Mouse (Mus musculus) cerebellum, postnatal 4 days (tissue): ENCODE data around the gene Dync1i1.

Source experiments
- DNase-seq, 2 experiments: peaks; one replicate each; pipeline ENCODE4 v3.0.0; 2022; ENCODE audit warnings: low spot score in 2 of 2, mixed read lengths in 1 of 2

The Dync1i1 gene

DNA sequence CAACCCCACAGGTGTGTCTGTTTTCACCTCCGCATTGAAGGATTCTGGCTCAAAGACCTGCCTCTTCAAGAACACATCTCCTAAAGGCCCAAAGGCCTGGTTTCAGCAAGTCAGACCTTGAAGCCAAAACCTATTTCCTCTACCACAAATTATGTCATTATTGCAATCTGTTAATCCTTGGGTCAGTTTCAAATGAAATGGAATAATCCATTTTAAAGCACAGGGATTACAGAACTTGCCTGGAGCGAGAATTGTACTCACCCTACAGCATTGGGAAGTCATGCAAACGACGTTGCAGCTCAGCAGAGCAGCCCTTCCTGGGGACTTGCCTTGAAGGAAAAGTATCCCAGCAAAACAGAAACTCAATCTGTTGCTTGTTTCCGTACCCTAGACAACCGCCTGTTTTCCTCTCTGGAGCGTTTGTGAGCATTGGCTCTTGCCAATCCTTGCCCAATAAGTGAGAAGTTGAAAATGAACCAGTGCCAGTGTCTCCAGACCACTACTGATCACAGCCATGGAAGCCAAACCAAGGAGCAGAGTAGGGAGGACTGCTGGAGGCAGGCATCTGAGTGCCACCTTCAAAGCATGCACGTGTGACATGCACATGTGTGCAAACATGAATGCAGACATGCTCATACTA lies 241.5 kb downstream of the Dync1i1 start:
- DNase-seq: no peak

- no peak for DNase-seq
Measured at GRCm38 (mm10) chr6:5967545-5967944, 242.1 kb downstream of the Dync1i1 start.

- no peak for DNase-seq
Measured at GRCm38 (mm10) chr6:5969613-5970012, 244.2 kb downstream of the Dync1i1 start.

GRCm38 (mm10) chr6:5976241-5976640 lies 250.8 kb downstream of the Dync1i1 start:
- DNase-seq: no peak

DNA sequence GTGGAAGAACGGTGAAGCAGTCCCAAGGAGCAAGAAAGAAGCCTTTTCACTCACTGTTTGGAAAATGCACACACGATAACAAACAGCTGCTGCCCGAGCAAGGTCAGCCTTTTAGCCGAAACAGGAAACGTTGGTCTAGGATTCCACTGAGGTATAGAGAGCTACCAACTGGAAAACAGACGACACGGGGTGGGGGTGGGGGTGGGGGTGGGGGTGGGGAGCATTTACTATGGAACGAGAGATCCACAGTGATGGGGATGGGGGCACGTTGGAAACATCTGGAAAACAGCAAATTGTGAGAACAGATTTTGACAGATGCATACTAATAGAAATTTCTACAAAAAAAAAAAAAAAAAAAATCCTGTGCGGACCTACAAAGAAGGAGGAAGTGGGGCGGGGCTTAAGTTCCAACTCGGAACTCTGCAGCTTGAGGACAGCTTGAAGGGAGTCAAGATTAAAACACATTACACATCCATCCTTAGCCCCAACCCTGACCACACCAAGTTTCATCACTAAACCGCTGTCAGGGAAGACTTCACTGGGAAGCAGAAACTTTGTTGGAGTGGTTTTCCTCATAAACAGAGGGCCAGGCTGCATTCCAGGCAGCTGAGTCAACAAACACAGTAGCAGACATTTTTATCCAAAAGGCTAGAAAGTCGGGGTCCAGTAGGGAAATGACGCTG lies 251.9 kb downstream of the Dync1i1 start:
- no peak for DNase-seq

GRCm38 (mm10) chr6:5991243-5991642 lies 265.8 kb downstream of the Dync1i1 start:
- DNase-seq: no peak

DNA sequence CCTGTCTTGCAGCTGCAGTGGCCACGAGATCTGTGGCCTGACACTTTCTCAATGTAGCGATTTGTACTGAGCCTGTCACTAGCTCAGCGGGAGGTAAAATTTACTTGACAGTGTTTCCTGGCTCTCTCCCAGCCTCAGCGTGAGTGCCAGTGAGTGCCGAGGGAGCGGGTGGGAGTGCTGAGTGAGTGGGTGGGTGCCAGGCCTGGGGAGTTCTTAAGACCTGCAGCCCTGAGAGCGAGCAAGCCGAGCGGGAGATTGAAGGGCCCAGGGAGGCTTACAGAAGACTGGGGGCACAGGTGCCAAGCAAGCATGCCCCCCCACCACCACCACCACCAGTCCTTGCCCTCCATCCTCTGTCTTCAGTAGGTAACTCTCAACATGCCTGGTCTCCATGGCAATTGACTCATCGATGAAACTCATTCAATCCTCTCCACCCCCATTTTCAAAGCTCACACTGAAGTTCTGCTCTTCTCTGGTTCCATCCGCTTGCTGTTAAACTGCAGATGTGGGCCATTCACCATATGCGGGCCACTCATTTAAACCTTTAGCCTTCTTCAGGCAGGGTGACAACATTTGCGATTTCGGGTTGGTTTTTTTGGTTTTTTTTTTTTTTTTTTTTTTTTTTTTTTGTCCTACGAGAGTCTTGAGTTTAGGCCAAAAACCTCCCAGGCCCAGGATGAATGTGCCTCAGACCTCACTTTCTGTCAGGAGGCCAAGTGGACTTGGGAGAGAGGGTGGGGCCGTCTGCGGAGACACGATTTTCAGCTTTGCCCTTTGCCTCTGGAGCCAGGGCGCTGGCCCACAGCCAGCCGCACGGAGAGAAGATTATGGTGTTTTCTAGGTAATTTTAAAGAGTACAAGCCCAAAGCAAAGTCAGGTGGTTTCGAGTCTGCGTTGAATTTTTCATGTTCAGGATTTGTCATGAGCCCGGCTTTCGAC lies 266.6 kb downstream of the Dync1i1 start:
- DNase-seq: peak in 1 of 2 experiments; percentile 44

DNA sequence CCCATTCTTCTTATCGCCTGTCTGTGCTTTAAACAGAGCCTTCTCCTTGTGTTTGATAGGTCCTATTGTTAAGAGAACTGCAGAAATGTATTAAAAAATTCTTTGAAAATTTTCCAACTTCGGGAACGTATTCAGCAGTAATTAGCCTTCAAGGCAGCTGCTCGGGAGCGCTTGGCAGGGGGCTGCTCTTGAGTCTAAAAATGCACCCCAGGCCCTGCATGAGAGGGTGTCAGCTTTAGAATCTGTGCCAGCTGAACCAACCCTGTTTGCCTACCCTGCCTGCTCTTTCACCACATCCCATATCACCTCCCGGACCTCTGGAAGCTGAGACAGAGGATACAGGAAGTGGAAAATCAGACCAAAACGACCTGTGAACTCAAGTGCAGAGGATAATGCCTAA lies 267.6 kb downstream of the Dync1i1 start:
- no peak for DNase-seq

GRCm38 (mm10) chr6:5997535-5997934 lies 272.1 kb downstream of the Dync1i1 start:
- DNase-seq: no peak

DNA sequence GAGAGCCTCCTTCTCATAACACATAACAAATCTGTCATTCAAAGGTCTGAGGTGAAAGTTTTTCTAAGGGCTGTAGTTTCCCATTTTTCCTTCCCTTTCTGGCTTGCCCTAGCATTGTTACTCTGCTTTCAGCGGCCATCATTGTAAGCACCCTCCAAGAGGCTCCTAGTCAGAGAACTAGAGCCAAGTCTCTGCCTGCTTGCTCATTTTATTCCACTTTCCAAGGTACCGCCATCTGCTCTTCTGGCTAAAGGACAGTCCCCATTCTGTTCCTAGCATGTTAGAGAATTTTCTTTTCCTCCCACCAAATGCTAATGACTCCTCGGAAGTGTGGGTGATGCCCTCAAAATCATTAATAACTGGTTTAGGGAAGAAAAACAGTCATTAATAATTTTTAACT lies 276.6 kb downstream of the Dync1i1 start:
- DNase-seq: no peak

GRCm38 (mm10) chr6:6004756-6005485 lies 279.5 kb downstream of the Dync1i1 start:
- no peak for DNase-seq

GRCm38 (mm10) chr6:6005762-6006431 lies 280.5 kb downstream of the Dync1i1 start:
- DNase-seq: peak; percentile 62 to 85

DNA sequence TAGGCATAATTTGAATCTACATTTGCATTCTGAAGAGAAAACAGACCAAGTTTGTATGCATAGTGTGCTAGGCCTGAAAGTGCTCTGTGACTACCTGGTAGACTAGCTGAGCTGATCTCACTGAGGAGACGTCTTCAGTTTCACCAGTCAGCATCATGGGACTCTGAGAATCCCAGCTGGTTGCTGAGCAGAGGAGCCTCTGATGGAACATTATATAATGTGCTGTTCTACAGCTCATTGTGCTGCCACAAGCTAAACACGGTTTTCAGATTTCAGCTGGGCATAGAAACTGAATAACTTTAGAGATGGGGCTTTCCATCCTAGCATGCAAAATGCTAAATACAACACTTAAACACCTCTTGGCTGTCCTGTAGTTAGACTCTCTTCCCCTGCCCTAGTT lies 285.9 kb downstream of the Dync1i1 start:
- no peak for DNase-seq

DNA sequence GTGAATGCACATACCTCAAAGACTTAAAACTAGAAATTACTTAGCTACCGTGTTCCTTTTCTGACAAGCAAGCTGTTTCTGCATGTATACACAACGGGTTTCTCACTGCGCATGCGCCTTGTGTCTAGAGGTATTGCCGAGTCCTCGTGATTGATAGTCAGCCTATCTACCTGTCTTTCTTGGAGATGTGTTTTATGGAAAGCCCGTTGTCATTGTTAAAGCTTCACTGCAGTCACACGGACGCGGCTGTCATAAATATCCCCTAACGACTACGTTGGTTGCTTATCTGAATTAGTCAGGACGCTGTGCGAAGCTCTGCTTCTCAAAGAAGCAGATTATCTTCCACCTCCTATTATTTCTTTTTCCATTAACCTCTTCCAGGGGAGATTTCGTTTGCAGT lies 290.2 kb downstream of the Dync1i1 start:
- no peak for DNase-seq

DNA sequence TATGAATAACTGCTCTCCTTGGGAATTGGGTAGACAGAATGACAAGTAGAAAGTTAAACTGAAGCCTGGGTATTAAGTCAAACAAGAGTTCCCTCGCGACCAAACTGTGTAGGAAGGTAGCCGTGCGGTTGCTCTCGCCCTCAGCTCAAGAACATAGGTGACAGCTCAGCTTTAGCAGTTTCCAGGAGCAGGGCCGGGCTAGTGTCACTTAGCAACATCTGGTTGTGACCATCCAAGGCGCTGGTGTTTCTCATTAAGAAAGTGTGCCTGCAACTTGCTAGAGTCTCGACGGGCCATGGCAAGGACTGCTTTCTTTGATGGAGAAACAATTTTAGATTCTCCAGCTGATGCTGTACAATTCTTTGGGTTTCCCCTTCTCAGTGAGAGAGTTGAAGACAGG lies 291.5 kb downstream of the Dync1i1 start:
- no peak for DNase-seq

DNA sequence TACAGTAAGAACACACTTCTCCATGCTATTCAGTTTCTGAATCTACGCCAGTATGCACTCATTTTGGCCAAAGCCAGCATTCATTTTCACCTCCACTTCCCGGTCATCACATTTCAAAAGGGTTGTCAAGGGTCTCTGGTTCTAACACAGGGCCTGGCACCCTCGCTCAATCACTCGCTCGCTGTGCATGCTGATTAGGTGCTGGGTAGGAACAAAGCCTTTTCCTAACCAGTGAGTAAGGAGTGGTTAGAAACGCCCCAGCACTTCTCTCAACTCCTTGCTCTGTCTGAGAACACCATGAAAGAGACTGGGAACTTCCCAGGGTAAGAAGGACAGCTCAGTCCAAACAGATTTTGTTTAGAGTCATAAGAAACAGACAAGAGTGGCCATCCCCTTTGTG lies 298.5 kb downstream of the Dync1i1 start:
- no peak for DNase-seq

GRCm38 (mm10) chr6:6027664-6028063 lies 302.2 kb downstream of the Dync1i1 start:
- DNase-seq: no peak

DNA sequence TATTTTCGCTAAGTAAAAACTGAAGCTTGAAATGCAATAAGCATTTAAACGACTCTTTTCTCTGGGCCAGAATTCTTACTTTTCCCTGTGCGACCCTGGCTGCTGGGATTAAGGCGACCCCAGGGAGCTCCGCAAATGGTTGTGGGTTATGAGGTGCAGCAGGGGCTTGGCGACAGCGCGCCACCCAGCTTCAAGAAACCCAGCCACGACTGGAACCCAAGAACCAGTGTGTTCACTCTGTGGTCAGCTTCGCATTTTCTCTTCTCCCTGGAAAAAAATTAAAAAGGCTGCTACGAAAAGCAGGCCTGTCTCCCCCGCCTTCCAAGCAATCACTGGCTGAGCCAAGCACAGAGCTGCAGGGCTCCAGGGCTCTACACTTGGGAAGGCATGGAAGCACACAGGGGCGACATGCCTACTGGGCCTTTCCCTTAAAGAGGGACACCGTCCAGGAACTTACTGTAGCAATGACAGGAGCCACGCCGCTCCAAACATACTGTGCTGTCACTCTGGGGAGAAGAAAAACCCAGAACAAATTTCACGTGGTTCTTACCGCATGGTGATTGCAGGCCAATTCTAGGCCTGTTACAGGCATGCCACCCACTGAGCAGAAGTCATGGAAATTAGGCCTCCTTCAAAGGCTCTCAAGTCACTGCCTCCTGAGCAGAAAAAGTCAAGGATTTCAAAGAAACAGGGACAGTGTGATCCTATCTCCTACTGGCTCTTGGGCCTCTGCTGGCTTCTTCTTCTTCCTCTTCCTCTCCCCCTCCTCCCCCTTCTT lies 313.5 kb downstream of the Dync1i1 start:
- no peak for DNase-seq

- no peak for DNase-seq
Measured at GRCm38 (mm10) chr6:6046729-6047424, 321.4 kb downstream of the Dync1i1 start.

DNA sequence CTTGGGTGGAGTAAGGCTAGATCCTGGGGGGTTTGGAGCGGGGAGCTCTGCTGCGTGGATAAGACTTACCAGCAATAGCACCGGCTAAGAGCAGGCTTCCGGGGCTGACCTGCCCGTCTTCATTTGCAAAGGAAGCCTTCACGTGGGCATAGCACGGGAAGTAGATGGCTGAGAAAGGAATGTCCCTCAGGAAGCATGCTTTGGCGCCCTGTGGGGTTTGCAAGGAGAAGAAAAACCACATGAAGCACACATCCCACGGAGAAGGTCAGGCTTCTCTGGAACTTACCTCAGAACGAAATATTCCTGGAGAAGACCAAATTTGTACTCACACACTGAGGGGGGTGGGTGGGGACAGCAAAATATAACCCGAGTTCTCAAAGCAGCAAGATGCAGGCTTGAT lies 327.3 kb downstream of the Dync1i1 start:
- no peak for DNase-seq
